Mouse (Mus musculus): ENCODE data around the gene Tom1l2.

DNA sequence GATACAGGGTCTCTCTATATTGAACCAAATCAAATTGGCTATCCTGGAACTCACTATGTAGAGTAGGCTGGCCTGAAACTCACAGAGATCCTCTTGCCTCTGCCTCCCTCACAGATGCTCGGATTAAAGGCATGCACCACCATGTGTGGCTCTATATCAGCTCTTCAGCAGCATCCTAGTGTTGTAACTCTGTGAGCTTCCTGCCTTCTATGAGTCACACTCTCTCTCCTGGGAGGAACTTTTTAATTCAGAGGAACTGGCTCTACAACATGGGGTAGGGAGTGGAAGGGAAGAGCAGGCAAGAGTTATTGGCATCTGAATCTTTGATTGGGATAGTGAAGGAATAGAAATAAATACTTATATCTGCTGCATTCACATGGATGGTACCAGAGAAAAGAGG, 4.4 kb upstream of the Tom1l2 start:
- no peak for TF ChIP-seq CTCF (conservative IDR thresholded peaks at IDR 0.05; ENCODE audit: low read length)
- no peak for TF ChIP-seq NANOG (IDR thresholded peaks at IDR 0.05; ENCODE audit: borderline replicate concordance, low read length)
